Mouse (Mus musculus) lung, adult 18-20 months (tissue): ENCODE data around the gene Prep.
"Not testable (repeated sequence)": the region's sequence is repeated elsewhere in the genome, so short reads cannot be mapped to it uniquely, and the experiment has no call there.

Source experiments
- DNase-seq, 2 experiments: peaks; one replicate each; pipeline ENCODE4 v3.0.0; 2022; ENCODE audit warnings: mixed read lengths in 2 of 2

Prep gene

GRCm38 (mm10) chr10:45076585-45076984, 9.6 kb downstream of the Prep start:
- DNase-seq, result no peak

GRCm38 (mm10) chr10:45077353-45077752, 10.3 kb downstream of the Prep start:
- peak in 1 of 2 experiments; percentile 34 for DNase-seq

DNA sequence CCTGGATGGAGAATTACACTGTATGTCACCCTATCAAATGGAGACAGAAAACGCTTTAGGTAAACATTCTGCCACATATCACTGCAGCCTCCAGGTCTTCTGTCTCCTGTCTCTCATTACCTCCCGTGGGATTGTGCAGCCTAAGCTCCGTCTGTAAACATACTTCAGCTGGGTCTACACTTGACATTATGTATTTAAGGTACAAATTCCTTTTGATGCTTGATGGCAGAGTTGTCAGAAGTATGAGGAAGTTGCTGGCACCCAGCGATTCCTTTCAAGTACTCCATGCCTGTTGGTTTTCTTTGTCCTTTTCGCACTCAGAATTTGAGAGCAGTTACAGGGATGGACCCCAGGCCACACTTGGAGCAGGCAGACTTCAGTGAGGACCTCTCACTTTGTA, 12.8 kb downstream of the Prep start:
- DNase-seq, result peak; percentile 52 to 66

DNA sequence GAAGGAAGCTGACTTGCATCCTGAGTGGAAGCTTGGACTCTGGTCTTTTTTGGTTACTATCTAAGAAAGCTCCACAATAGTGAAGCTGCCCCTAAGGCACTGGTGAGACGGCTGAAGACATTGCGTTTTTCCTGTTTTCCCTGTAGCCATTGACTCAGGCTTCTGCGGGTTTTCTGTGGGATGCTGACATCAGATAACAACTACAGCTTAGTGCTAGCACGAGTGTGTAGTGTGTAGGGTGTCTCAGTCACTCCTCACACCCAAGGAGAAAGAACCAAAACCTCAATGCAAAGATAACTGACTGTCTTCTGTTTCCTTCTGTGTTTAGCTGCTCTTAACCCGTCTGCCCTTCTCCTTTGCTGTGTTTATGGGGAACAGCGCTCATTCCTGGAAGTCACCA, 13.5 kb downstream of the Prep start:
- DNase-seq, result no peak

DNA sequence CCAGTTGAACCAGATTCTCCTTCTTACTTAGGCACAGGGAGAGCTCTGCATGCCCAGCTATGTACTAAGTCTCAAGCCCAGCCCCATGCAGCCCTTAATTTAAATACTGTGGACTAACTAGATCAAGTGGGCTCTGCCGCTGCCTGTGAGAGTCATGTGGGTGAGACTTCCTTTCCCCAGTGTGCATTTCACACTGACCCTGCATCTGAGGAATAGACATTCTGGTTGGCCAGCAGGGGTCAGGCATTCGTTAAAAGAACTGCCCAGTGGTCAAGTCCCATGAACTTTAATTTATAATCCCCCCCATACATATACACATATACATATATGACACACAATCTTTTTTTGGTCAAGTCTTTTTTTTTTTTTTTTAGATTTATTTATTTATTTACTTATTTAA, 15.7 kb downstream of the Prep start:
- peak in 1 of 2 experiments; percentile 33 for DNase-seq

DNA sequence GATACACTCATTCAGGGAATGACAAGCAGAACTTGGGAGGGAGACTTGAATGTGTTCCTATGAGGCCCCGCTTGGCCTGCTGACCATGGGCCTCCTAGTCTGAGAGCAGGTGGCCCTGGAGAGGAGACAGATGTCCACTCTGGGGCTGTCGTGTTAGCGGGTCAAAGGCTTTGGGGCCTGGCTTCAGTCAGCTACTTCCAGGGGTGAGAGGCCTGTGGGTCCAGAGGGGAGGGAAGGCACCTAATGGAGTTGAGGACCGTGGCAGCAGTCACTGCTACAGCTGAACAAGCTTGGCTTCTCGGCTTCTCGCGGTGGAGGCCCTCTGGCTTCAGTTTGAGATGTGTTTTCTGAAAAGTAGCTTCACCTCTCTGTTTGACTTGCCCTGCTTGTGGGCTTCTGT, 17.0 kb downstream of the Prep start:
- DNase-seq, result not testable (repeated sequence)

DNA sequence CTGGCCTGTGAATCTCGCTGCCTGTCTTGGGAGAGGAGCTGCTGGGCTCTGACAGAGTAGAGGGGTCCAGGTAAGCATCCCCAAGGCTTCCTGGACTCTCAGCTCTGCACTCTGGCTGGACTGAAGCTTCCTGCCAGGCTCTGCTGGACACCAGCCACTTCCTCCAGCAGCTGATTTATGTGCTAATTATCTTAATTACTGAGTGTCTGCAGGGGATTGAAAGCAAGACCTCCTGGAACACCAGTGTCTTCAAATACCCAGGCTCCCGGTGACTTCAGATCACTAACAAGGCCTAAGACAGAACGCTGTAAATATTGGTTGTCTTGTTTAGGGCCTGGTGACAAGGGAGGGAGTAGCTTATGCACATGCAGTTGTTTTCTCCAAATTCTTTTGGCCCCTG, 17.5 kb downstream of the Prep start:
- DNase-seq, result no peak

- no peak for DNase-seq
Measured at GRCm38 (mm10) chr10:45085315-45085714, 18.3 kb downstream of the Prep start.

DNA sequence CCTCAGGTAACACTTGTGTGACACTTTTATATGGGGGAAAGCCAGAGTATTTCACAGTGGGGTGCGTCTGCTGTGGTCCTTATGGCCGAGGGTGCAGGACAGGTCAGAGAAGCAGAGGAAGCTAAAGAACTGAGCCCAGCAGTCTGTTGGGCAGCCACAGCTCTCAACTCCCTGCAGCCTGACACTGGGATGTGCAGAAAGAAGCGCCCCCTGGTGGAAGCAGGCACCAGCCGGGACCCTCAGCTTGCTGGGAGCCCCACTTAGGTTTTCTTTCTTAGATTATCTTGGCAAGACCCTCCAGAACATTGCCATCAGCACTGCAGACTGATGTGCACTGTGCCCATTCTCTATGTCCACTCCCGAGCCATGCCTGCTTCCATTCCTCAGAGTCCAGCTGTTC, 19.6 kb downstream of the Prep start:
- peak; percentile 16 to 45 for DNase-seq

DNA sequence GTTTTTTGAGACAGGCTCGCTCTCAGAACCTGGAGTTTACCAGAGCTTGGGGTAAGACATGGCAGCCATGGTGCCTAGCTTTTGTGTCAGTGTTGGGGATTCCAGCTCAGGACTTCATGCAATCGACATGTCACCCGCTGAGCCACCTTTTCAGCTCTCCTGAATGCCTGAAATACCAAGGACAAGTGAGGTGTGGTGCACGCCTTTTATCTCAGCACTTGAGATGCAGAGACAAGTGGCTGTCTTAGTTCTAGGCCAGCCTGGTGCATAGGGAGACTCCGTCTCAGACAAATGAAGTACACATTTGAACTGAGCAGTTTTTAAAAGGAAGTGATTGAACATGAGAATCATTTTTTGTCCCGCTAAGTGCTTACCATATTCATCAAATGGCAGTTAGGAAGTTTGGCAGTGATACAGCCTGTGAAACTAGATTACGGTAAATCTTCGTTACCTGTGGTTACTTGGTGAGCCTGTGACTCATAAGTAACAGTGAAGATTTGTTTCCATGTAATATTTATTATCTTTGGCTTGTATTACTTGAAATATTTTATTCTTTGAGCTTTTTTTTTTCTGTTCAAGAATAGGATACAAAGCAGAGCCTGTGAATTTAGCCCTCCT, 24.6 kb downstream of the Prep start:
- peak; percentile 43 to 48 for DNase-seq

GRCm38 (mm10) chr10:45092080-45093056, 25.4 kb downstream of the Prep start:
- no peak for DNase-seq

DNA sequence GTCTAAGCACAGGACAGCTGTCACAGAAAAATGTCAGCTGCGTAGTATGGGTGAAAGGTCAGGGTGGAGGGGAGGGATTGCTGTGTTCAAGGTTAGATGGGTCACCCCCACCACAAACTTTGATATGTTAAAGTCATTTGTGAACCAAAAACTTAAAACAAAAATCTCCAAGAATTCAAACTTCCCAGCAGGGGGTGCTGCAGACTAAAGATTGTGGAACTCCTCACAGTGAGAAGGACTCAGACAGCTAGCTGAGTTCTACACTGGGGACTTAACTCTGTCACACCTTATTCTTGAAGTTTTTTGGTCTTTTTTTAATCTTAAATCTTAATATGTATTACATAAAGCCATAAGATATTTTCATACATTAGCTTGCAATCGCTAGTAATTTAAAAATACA, 31.7 kb downstream of the Prep start:
- peak in 1 of 2 experiments; percentile 12 for DNase-seq

- DNase-seq, result no peak
Measured at GRCm38 (mm10) chr10:45100473-45100872, 33.5 kb downstream of the Prep start.

GRCm38 (mm10) chr10:45103184-45103583, 36.2 kb downstream of the Prep start:
- no peak for DNase-seq

- DNase-seq, result no peak
Measured at GRCm38 (mm10) chr10:45104098-45104497, 37.1 kb downstream of the Prep start.

- no peak for DNase-seq
Measured at GRCm38 (mm10) chr10:45104535-45105079, 37.6 kb downstream of the Prep start.

- no peak for DNase-seq
Measured at GRCm38 (mm10) chr10:45106541-45106940, 39.5 kb downstream of the Prep start.

DNA sequence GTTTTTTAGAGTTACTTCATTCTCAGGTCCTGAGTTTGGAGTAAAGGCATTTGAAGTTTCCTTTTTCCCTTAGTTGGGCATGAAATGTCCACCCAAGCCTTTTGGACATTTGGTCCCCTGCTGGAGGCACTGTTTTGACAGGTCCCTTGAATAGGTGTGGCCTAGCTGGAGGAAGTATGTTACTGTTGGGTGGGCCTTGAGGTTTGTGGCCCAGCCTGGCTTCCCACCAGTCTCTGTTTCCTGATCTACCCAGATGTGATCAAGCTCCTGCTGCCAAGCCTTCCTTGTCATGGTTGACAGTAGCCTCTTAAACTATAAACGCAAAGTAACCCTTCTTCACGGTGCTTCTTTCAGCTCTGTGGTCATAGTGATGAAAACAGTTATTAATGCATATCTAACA, 40.3 kb downstream of the Prep start:
- DNase-seq, result no peak

DNA sequence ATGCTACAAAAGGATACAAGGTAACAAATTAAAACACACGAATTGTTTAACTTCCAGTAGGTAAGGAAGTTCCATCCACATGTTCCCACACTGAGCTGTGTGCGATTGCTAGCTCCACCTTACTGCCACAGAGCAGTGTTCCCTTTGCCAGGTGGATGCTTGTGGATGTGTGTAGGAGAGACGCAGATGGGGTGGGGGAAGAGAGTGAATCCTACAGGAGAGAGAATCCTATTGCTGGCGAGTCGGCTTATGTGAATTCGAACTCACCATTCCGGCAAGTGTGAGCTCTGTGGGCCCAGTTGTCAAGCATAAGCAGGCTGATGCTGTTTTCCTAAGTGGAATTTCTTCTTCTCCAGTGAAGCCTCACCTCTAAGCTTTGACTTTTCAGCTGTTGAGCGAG, 42.0 kb downstream of the Prep start:
- DNase-seq, result no peak

DNA sequence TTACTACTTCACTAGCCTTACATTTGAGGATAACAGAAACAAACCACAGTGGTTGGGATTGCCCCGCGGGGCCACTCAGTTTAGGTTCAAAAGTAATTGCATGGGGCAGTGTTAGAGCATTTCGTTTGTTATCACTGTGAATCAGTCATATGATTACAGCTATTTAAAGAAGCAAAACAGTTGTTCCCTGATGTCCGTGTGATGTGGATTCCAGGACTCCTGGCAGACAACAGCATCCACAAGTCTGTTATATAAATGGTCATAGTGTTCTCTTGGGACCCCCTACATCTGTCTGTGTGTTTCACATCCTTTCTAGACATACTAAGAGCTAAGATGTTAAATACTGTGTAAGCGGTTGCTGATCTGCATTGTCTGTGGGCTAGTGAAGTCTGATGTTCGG, 43.0 kb downstream of the Prep start:
- no peak for DNase-seq

DNA sequence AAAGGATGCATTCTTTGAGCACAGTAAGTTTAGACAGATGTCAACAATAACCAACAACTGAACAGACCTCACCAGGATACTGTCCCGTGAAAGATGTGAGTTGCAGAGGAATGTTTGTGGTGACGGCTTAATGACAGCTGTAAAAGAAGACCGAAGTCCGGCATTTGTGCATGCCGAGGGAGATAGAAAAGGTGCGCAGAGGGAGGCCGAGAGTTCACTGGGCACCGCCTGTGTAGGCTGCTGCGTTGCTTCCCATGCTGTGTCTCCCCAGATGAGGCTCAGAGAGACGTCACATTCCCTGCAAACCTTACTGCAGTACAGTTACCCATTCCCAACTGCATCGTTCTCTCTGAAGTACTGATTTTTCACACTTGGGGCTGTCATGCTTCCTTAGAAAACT, 45.9 kb downstream of the Prep start:
- no peak for DNase-seq

DNA sequence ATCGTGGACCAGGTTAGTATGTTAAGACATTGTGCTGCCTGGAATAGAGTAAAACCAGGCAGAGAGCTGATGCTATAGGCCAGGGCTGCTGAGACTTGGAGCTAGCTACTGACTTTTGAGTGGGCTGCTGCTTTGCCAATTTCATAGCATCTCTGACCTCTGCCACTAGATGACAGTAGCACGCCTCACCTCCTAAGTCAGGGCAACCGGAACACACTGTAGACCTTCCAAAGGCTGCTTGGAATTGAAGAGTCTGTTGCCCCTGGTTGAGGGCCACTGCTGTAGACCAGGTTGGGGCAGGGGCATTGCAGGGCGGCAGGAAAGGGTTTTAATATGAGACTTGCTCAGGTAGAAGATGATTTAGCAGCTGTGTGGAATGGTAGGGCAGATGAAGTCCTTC, 47.5 kb downstream of the Prep start:
- DNase-seq, result no peak

DNA sequence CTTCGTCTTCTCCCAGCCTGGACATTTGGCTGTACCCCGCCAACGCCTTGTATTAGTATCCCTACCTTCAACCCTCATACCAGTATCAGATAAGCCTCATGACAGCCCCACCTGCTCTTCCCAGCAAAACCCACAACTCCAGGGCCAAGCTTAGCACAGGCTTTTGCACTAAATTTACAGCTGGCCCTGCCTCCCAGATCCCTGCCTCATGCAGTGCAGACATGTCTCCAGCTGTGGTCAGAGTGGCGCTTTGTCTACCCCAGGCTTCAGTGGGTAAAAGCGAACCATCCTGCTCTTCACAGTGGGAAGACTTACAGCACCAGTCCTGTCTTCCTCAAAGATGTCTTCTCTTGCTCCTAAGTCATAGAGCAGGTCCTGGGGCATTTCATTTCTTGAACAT, 49.8 kb downstream of the Prep start:
- DNase-seq, result no peak

GRCm38 (mm10) chr10:45118389-45118788, 51.4 kb downstream of the Prep start:
- DNase-seq, result no peak
